Mouse (Mus musculus): ENCODE measurements around the gene Fbxo27.

- TF ChIP-seq CTCF (conservative IDR thresholded peaks at IDR 0.05 in 1 of 2, IDR thresholded peaks at IDR 0.05 in 1 of 2; ENCODE audit: low read depth in 2 of 2, low read length in 2 of 2) = no peak
- TF ChIP-seq RCOR1 (conservative IDR thresholded peaks at IDR 0.05; ENCODE audit: low read depth, low read length) = no peak
- TF ChIP-seq POLR2A (IDR thresholded peaks at IDR 0.05; ENCODE audit: low read depth, low read length) = no peak
- TF ChIP-seq ZNF384 (IDR thresholded peaks at IDR 0.05; ENCODE audit: low read depth, low read length) = no peak
- no peak for TF ChIP-seq SIN3A (IDR thresholded peaks at IDR 0.05; ENCODE audit: low read length)
- no peak for TF ChIP-seq POLR2AphosphoS2 (IDR thresholded peaks at IDR 0.05; ENCODE audit: low read depth, low read length)
Observed at GRCm38 (mm10) chr7:28645366-28645765, 47.3 kb upstream of the Fbxo27 start.
